Comparison of ENCODE assay signal across 16 mouse cellular contexts in genomic region chr15:95272167-95272566, GRCm38 (mm10).
DNase-seq lines count a peak whose midpoint lies in the region; ATAC-seq and TF ChIP-seq lines count a peak whose summit lies in the region.
"Had no signal": no experiment of that assay in that cellular context is flagged by ENCODE, and none has a peak within 500 bp of the region (broad histone marks: within the 10 kb centered on the region; RNA-seq: fewer than 3 reads in every experiment).

No protein-coding gene starts in this region.

- H3K36me3 ChIP-seq in intestine, postnatal 0 days (ENCODE audit: control insufficient read depth, insufficient read depth): no peaks in the 10 kb centered on the region
- H3K36me3 ChIP-seq in intestine, embryonic 15.5 days: no peaks in the 10 kb centered on the region
- no peaks in the 10 kb centered on the region for H3K36me3 ChIP-seq in lung, embryonic 14.5 days (ENCODE audit: insufficient read depth)
- H3K36me3 ChIP-seq: embryonic facial prominence, embryonic 13.5 days; heart, embryonic 15.5 days had no signal

- H3K4me2 ChIP-seq in intestine, postnatal 0 days (replicated peaks; ENCODE audit: low read depth): no peak overlapping the region
- H3K4me2 ChIP-seq in intestine, embryonic 15.5 days (replicated peaks): no peak overlapping the region
- no peak overlapping the region for H3K4me2 ChIP-seq in lung, embryonic 14.5 days
- H3K4me2 ChIP-seq: embryonic facial prominence, embryonic 13.5 days; heart, embryonic 15.5 days; liver, embryonic 11.5 days had no signal

- no peak overlapping the region for H3K4me3 ChIP-seq in cerebellum, adult 2 months (replicated peaks; ENCODE audit: insufficient read depth, low read depth, low read length)
- no peak overlapping the region for H3K4me3 ChIP-seq in intestine, postnatal 0 days (ENCODE audit: low read depth, low read length)
- H3K4me3 ChIP-seq in intestine, embryonic 15.5 days (replicated peaks): no peak overlapping the region
- no peak overlapping the region for H3K4me3 ChIP-seq in lung, embryonic 14.5 days (ENCODE audit: low read depth, low read length)
- H3K4me3 ChIP-seq in cortical plate, adult 2 months (ENCODE audit: insufficient read depth, low read length): no peak overlapping the region
- H3K4me3 ChIP-seq: embryonic facial prominence, embryonic 13.5 days; heart, embryonic 15.5 days had no signal

- peak; percentile 34; the same call in 1 of the 2 replicates for TF ChIP-seq CTCF in cerebellum, adult 2 months (IDR thresholded peaks at IDR 0.05; ENCODE audit: borderline replicate concordance, insufficient read depth, low read depth, low read length)
- peak; percentile 42 for TF ChIP-seq CTCF in intestine, postnatal 0 days (IDR thresholded peaks at IDR 0.05; ENCODE audit: low read depth)
- 0 out of 2 replicates have a peak, but pooled peaks have one; percentile 6 for TF ChIP-seq CTCF in lung, embryonic 14.5 days (IDR thresholded peaks at IDR 0.05; ENCODE audit: low read depth)
- peak; percentile 44 for TF ChIP-seq CTCF in cortical plate, adult 2 months (IDR thresholded peaks at IDR 0.05; ENCODE audit: extremely low read depth, insufficient read depth, low read length)

- DNase-seq in cerebellum, adult 2 months: no peak
- no peak for DNase-seq in cerebellum, adult 18-20 months
- no peak for DNase-seq in lung, embryonic 14.5 days
- DNase-seq in lung, postnatal 14 days: no peak
- DNase-seq: layer of hippocampus, adult 9-11 months; lung, postnatal 10 days; thymus, postnatal 25 days had no signal

- H3K27ac ChIP-seq in cerebellum, adult 2 months (ENCODE audit: insufficient read depth, low read length): no peak overlapping the region
- no peak overlapping the region for H3K27ac ChIP-seq in intestine, postnatal 0 days (ENCODE audit: low read depth, low read length)
- no peak overlapping the region for H3K27ac ChIP-seq in intestine, embryonic 15.5 days
- no peak overlapping the region for H3K27ac ChIP-seq in lung, embryonic 14.5 days (ENCODE audit: low read depth)
- no peak overlapping the region for H3K27ac ChIP-seq in cortical plate, adult 2 months (ENCODE audit: insufficient read depth, low read length)
- H3K27ac ChIP-seq: embryonic facial prominence, embryonic 13.5 days; heart, embryonic 15.5 days had no signal

- no peak for TF ChIP-seq POLR2A in cerebellum, adult 2 months (IDR thresholded peaks at IDR 0.05; ENCODE audit: borderline replicate concordance, insufficient read depth, low read length)
- no peak for TF ChIP-seq POLR2A in cortical plate, adult 2 months (IDR thresholded peaks at IDR 0.05; ENCODE audit: extremely low read depth, insufficient read depth, low read length)

- no peaks in the 10 kb centered on the region for H3K27me3 ChIP-seq in cerebellum, adult 2 months (ENCODE audit: control insufficient read depth, insufficient read depth, low read length)
- no peaks in the 10 kb centered on the region for H3K27me3 ChIP-seq in intestine, postnatal 0 days (replicated peaks; ENCODE audit: control insufficient read depth, insufficient read depth, low read length)
- H3K27me3 ChIP-seq in intestine, embryonic 15.5 days (replicated peaks): no peaks in the 10 kb centered on the region
- no peaks in the 10 kb centered on the region for H3K27me3 ChIP-seq in lung, embryonic 14.5 days (ENCODE audit: insufficient read depth, low read length)
- H3K27me3 ChIP-seq: embryonic facial prominence, embryonic 13.5 days; heart, embryonic 15.5 days had no signal

- 86% methylated on average over 3 of the region's 3 CpGs for WGBS in cerebellum, adult 2 months
- 95% methylated on average over 3 of the region's 3 CpGs for WGBS in intestine, postnatal 0 days
- 93% methylated on average over 3 of the region's 3 CpGs for WGBS in intestine, embryonic 15.5 days
- 82% methylated on average over 3 of the region's 3 CpGs for WGBS in lung, embryonic 14.5 days

- peaks cover 7% of the 10 kb centered on the region for H3K4me1 ChIP-seq in cerebellum, adult 2 months (ENCODE audit: control insufficient read depth, insufficient read depth, low read length)
- no peaks in the 10 kb centered on the region for H3K4me1 ChIP-seq in intestine, postnatal 0 days (replicated peaks; ENCODE audit: control insufficient read depth, insufficient read depth, low read length)
- H3K4me1 ChIP-seq in intestine, embryonic 15.5 days (replicated peaks): no peaks in the 10 kb centered on the region
- H3K4me1 ChIP-seq in lung, embryonic 14.5 days (ENCODE audit: insufficient read depth): no peaks in the 10 kb centered on the region
- H3K4me1 ChIP-seq in cortical plate, adult 2 months (ENCODE audit: control insufficient read depth, insufficient read depth, low read length): no peaks in the 10 kb centered on the region
- H3K4me1 ChIP-seq: embryonic facial prominence, embryonic 13.5 days; heart, embryonic 15.5 days had no signal

- no peak overlapping the region for H3K9ac ChIP-seq in intestine, postnatal 0 days (ENCODE audit: low read depth, low read length)
- no peak overlapping the region for H3K9ac ChIP-seq in intestine, embryonic 15.5 days
- no peak overlapping the region for H3K9ac ChIP-seq in lung, embryonic 14.5 days
- H3K9ac ChIP-seq: embryonic facial prominence, embryonic 13.5 days; heart, embryonic 15.5 days had no signal

- ATAC-seq in intestine, postnatal 0 days: no peak
- no peak for ATAC-seq in intestine, embryonic 15.5 days
- no peak for ATAC-seq in lung, embryonic 14.5 days (ENCODE audit: insufficient read depth)
- ATAC-seq in megakaryocyte, adult 5-6 weeks (ENCODE audit: poor library complexity, severe bottlenecking): no peak
- ATAC-seq: activated CD4-positive, CD25-positive, alpha-beta regulatory T cell, adult 4 months; intestine, embryonic 16.5 days had no signal

- H3K9me3 ChIP-seq in intestine, postnatal 0 days (ENCODE audit: control insufficient read depth): no peaks in the 10 kb centered on the region
- H3K9me3 ChIP-seq in intestine, embryonic 15.5 days: no peaks in the 10 kb centered on the region
- no peaks in the 10 kb centered on the region for H3K9me3 ChIP-seq in lung, embryonic 14.5 days (ENCODE audit: low read depth, low read length)
- H3K9me3 ChIP-seq: embryonic facial prominence, embryonic 13.5 days; heart, embryonic 15.5 days had no signal
